Mouse (Mus musculus): ENCODE results near the gene Iars2. TPM values are rescaled to one million over a fixed set of nuclear protein-coding genes. Genes with fewer than 3 reads are reported as not detected.

Iars2 gene
- polyA plus RNA-seq, 1 experiment, result 18.2 TPM

DNA sequence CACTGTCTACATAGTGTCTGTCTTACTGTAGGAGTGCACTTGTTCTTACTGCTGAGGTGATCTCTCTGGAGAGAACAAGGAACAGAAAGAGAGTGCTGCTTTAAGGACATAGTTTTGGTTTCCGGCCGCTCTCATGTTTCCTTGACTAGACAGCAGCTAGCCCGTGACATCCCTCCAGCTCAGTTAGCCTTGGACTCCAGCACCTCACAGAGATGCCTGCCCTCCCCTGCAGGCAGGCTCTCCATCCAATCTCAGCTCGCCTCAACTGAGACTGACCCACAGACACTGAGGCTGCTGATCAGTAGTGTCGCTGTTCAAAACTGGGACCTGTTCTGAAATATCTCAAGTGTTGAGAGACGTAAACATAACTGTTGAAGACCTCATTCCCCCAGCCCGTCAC lies 53.2 kb downstream of the Iars2 start:
- DNase-seq (ENCODE audit: low read depth), result no peak
- TF ChIP-seq CTCF (IDR thresholded peaks at IDR 0.05; ENCODE audit: borderline replicate concordance, extremely low read depth, insufficient read depth, insufficient read length), result no peak
- no peak for TF ChIP-seq POLR2A (IDR thresholded peaks at IDR 0.05; ENCODE audit: borderline replicate concordance, extremely low read depth, insufficient read depth, insufficient read length, poor library complexity, severe bottlenecking)

DNA sequence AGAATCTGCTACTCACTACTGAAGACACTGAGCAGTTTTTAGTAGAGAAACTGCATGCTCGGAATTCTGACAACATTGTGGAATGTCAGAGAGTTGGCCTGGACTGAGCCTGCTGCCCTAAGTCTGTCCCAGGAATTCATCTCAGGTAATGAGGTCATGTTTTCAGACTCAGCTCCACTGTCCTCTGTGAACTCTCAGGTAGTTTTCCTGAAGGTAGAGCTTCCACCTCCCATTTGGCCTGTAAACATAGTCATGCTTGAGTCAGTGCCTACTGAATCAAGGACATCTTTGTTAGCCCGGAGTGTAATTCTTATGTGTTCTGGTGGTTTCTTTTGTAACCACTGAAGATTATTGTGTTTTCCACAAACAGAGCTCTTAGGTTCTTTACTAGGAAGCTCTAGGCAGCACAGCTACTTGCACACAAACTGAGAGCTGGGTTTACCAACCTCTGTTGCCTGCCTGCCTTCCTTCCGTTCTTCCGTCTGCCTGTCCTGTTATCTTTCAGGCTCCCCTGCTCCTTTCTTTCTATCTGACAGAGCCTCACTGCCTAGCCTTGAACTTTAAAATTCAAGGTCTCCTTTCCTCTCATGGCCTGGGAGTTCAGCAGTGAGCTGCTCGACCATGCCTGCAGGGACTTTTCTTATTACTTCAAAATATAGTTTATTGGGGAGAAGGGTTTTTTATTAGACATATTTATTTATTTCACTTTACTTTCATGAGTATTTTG lies 54.2 kb downstream of the Iars2 start:
- no peak for TF ChIP-seq POLR2A (IDR thresholded peaks at IDR 0.05; ENCODE audit: borderline replicate concordance, extremely low read depth, insufficient read depth, insufficient read length, poor library complexity, severe bottlenecking)
- no peak for TF ChIP-seq CTCF (IDR thresholded peaks at IDR 0.05; ENCODE audit: borderline replicate concordance, extremely low read depth, insufficient read depth, insufficient read length)
- DNase-seq (ENCODE audit: low read depth), result no peak

DNA sequence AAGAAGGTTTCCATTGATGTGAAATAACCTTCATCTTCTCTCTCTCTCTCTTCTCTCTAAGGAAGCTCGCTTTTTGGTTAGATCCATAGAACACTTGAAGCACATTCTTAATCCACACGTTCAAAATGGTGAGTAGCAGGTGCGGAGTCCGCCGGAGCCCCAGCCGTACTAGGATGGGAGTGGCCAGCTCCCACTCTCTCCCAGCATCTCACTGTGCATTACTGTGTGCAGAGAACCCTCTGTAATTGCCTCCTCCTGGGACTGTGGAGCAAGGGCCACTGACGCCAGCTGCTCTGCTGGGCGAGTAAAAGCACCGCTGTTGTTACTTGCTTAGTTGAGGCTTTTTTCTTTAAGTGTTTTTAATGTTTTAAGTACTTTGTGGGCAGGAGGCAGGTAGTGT lies 57.8 kb downstream of the Iars2 start:
- DNase-seq (ENCODE audit: low read depth), result no peak
- no peak for TF ChIP-seq POLR2A (IDR thresholded peaks at IDR 0.05; ENCODE audit: borderline replicate concordance, extremely low read depth, insufficient read depth, insufficient read length, poor library complexity, severe bottlenecking)
- no peak for TF ChIP-seq CTCF (IDR thresholded peaks at IDR 0.05; ENCODE audit: borderline replicate concordance, extremely low read depth, insufficient read depth, insufficient read length)

DNA sequence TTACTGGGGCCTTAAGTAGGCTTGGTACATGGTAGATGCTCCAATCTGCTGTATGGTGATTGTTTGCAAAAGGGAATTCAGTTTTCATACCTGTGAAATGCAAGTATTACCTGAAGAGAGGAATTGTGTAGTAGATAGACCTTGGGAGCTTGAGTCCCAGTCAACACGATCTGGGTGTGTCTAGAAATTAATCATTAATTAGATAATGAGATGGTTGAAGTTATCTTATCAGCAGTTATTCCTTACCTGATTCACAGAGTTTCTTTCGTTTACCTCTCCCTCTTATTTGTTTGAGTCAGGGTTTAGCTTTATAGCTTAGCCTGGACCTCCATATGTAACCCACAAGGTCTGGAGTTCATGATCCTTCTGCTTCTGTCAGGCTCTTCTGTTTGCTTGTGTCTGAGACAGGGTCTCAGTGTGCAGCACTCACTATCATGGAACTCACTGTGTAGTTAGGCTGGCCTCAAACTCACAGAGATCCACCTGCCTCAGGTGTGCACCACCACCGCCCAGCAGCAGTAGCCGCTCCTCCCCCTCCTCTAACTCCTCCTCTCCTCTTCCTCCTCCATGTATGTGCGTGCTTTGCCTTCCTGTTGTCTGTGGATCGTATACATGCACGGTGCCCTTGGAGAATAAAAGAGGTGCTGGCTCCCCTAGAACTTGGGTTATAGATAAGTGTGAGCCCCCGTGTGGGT lies 58.6 kb downstream of the Iars2 start:
- no peak for DNase-seq (ENCODE audit: low read depth)
- TF ChIP-seq CTCF (IDR thresholded peaks at IDR 0.05; ENCODE audit: borderline replicate concordance, extremely low read depth, insufficient read depth, insufficient read length) (no peak), POLR2A (IDR thresholded peaks at IDR 0.05; ENCODE audit: borderline replicate concordance, extremely low read depth, insufficient read depth, insufficient read length, poor library complexity, severe bottlenecking) (no peak)

DNA sequence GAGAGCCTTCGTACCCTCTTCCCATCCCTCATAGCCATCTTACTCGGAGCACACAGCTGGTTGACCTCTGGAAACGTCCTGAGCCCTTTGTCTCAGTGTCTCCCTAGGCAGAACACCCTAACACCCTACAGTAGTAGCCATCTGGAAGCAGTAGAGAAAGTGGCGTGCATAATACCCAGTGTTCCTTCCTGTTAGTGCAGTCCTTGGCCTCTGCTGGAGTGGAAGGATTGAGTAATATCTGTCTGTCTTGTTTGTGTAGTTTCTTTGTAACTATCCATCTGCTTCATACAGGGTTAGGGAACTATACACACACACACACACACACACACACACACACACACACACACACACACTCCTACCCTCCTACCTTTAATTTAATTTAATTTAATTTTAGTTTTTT lies 60.5 kb downstream of the Iars2 start:
- no peak for DNase-seq (ENCODE audit: low read depth)
- TF ChIP-seq CTCF (IDR thresholded peaks at IDR 0.05; ENCODE audit: borderline replicate concordance, extremely low read depth, insufficient read depth, insufficient read length) (no peak), POLR2A (IDR thresholded peaks at IDR 0.05; ENCODE audit: borderline replicate concordance, extremely low read depth, insufficient read depth, insufficient read length, poor library complexity, severe bottlenecking) (no peak)

DNA sequence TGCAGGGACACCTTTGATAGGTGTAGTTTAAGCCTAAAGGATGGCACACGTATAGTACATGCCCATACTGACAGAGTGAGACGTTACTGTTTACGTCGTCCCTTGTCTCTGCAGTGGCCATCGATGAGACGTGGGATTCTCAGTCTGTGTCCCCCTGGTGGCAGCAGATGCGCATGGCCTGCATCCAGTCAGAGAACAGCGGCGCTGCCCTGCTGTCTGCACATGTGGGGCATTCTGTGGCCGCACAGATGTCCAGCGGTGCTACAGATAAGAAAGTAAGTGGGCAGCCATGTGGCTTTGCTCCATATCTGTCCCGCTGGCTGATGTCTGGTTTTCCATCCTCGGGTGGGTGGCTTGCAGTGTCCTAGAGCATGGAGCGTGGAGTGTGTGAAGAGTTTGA lies 66.6 kb downstream of the Iars2 start:
- peak; percentile 25 for DNase-seq (ENCODE audit: low read depth)
- TF ChIP-seq CTCF (IDR thresholded peaks at IDR 0.05; ENCODE audit: borderline replicate concordance, extremely low read depth, insufficient read depth, insufficient read length) (peak; percentile 76), POLR2A (IDR thresholded peaks at IDR 0.05; ENCODE audit: borderline replicate concordance, extremely low read depth, insufficient read depth, insufficient read length, poor library complexity, severe bottlenecking) (no peak)

DNA sequence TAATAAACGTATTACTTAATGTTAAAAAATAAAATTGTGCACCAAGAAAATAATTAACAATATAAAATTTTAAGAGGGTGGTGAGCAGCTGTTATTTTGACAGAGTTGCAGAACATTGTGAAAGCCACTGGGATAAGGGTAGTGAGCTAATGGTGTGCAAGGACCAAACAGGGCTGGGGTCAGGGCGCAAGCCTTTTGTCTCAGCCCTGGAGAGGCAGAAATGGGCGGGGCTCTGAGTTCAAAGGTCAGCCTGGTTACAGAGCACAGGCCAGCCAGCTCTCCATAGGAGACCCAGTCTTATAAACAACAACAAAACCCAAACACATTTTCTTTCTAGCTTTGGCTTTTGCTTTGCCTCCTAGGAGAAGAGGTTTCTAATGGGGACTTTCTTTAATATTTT lies 72.4 kb downstream of the Iars2 start:
- TF ChIP-seq CTCF (IDR thresholded peaks at IDR 0.05; ENCODE audit: borderline replicate concordance, extremely low read depth, insufficient read depth, insufficient read length) (no peak), POLR2A (IDR thresholded peaks at IDR 0.05; ENCODE audit: borderline replicate concordance, extremely low read depth, insufficient read depth, insufficient read length, poor library complexity, severe bottlenecking) (no peak)
- DNase-seq (ENCODE audit: low read depth), result no peak

DNA sequence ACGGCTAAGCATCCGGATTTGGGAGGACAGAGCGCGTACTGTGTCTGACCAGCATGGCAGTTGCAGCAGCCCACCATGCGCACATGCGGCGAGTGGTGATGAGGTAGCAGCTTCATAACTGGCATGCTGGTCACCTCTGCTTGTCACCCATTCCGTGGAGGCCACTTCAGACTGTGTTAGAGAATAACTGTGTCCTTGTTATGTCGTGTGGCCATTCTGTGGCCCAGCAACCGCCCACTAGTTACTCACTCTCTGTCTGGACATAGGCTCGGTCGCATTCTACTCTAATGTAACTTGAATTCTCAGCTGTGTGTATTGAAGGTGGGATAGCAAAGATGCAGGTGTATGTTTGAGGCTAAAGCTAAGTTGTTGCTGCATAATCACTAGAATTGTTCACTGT lies 73.9 kb downstream of the Iars2 start:
- no peak for TF ChIP-seq CTCF (IDR thresholded peaks at IDR 0.05; ENCODE audit: borderline replicate concordance, extremely low read depth, insufficient read depth, insufficient read length)
- no peak for TF ChIP-seq POLR2A (IDR thresholded peaks at IDR 0.05; ENCODE audit: borderline replicate concordance, extremely low read depth, insufficient read depth, insufficient read length, poor library complexity, severe bottlenecking)
- no peak for DNase-seq (ENCODE audit: low read depth)

DNA sequence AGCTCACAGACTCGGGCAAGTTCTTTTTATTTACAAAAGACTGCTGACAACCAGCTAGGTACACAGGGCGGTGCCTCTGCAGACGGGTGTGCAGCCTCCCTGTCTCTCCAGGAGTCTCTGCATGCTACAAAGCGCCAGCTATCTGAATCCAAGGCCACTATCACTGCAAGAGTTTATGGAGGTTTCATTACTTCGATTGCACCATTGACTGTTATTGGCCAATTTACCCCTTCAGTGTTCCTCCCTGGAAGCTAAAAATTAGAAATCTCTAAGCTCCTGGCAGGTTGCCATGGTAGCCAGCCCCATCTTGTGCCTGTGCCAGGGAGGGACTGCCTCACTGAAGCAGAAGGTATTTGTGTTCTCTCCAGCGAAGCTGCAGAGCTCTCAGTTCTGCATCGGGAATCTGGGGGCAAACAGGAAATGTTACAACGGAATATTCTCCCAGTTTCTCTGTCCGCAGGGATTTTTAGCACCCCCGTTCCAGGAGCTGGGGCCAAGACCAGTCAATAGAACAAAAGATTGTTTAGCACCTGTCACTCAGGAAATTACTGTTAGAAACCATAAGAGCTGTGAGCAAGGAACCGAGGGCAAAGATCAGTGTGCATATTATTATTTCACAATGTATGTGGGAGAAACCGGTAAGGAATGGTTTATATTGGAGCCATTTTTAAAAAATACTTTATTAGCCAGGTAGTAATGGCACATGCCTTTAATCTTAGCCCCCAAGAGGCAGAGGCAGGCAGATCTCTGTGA lies 75.9 kb downstream of the Iars2 start:
- no peak for TF ChIP-seq CTCF (IDR thresholded peaks at IDR 0.05; ENCODE audit: borderline replicate concordance, extremely low read depth, insufficient read depth, insufficient read length)
- TF ChIP-seq POLR2A (IDR thresholded peaks at IDR 0.05; ENCODE audit: borderline replicate concordance, extremely low read depth, insufficient read depth, insufficient read length, poor library complexity, severe bottlenecking), result no peak
- DNase-seq (ENCODE audit: low read depth), result peak; percentile 83

DNA sequence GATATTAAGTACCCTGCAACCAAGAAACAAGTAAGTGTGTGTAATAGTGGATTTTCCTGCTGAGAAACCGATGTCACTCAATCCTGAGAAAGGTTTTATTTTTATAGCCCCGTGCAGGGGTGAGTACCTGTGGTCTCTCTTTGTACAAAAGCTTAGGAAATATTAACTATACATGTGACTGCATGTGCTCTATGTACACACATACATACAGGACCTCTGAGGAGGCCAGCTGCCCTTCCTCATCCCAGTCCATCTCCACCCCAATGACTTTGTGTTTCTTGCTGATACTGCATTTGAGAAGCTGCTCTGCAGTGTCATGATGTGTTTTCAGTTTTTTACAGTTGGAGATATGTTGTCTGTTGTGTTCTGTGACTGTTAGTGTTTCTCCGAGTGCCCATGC lies 76.8 kb downstream of the Iars2 start:
- no peak for DNase-seq (ENCODE audit: low read depth)
- TF ChIP-seq CTCF (IDR thresholded peaks at IDR 0.05; ENCODE audit: borderline replicate concordance, extremely low read depth, insufficient read depth, insufficient read length), result no peak
- no peak for TF ChIP-seq POLR2A (IDR thresholded peaks at IDR 0.05; ENCODE audit: borderline replicate concordance, extremely low read depth, insufficient read depth, insufficient read length, poor library complexity, severe bottlenecking)

DNA sequence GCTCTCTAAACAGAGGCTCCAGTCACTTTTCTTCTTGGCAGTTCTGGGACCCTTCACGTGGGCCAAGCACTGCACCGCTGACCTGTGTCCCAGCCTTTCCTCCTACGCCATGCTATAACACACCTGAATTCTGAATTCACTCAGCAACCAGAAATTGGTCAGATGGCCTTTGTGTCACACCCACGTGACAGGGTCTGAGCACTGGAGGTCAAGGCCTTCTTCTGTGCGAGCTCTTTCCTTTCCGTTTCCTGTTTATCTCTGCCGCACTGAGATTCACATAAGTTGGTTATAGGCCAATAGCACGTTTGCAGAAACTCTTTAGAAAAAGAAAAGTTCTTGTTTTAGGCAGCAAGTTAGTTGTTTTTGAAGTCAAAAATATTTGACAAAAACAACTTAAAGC lies 80.5 kb downstream of the Iars2 start:
- DNase-seq (ENCODE audit: low read depth), result no peak
- TF ChIP-seq CTCF (IDR thresholded peaks at IDR 0.05; ENCODE audit: borderline replicate concordance, extremely low read depth, insufficient read depth, insufficient read length), result no peak
